Mouse (Mus musculus) c-Kit-positive CD71-positive TER-119-positive erythroid progenitor cells, embryonic 14.5 days (primary cell): ENCODE data around the gene Lgi1.

Experiments
- DNase-seq: peaks from one replicate; pipeline ENCODE4 v3.0.0-alpha.2; 2013; ENCODE audit warnings: low spot score

Gene Lgi1

DNA sequence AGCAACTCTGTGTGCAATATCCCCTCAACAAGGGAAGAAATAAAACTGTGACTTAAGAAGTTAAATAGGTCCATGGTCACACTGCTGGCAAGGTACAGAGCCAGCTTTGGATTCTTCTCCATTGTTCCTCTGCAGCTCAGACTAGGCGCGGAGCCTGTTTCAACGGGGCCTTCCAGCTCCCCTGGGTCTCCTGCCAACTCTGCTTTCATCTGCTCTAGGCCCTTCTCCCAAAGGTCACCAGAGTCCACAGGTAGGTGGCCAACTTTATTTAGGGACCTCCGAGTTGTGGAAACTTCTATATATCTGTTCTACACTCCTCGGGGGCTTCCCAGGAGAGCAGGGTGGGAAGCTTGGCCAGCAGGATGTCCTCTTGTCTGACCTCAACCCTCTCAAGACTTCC lies 3.0 kb upstream of the Lgi1 start:
- DNase-seq, result no peak

DNA sequence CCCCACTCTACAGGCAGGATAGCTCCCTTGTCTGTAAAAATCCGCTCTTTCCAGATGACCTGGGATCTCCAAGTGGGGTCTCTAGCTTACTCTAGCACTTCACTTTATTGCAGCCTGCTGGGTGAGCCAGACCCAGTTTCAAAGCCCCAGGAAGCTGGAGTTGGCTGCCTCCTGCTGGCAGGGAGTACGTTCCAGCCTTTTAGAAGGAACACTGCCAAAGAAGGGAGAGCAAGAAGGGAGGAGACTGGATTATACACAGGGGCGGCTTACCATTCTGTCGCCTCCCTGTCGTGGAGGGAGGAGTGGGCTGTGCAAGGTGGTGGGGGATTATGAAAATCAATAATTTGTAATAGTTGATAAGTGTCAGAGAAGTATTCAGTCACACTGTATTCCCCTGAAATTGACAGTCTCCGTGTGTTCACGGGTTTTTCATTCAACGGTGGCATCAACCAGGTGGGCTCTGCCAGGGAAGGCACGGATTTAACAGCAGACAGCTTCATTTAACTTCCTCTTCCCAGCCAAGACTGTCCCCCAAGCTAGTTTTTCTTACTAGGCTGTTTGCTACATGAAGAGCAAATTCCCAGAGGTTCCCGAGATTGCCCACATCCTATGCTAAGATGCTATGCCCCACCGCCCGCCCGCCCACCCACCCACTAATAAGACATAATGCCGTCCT lies 369 bp upstream of the Lgi1 start:
- no peak for DNase-seq

DNA sequence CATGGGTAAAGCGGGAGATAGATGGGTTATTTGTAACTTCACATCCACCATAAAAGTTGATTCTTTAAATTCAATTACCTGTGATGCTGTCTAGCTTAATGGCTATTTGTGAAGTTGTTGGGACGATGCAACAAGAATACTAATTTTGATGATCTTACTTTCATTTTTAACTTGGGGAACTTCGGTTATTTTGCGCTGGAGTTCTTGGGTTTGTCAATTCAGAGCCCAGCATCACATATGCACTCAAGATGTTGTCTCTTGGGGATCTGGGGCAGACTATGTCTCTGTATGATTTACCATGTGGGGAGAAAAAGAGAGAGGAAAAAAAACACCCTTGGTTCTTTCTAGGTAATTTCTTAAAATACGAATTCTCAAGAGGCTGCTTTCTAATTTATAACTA lies 1.4 kb downstream of the Lgi1 start:
- DNase-seq, result no peak

DNA sequence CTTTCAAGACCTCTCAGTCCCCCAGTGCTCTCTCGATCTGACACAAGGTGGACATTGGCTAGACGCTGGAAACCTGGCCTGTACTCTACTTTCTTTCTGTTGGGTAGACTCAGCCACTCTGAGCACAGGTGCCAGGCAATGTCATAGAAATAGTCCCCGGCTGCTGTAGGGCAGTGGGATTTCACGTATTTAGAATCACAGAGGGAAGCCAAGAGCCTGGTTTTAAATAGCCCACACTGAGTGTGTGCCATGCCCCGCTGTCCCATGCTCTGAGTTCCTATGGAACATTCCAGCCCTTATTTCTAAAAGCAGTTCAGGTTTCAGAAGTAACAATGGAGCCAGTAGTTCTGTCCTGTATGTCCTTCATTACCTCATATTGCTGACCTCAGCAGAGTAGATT lies 3.1 kb downstream of the Lgi1 start:
- no peak for DNase-seq

- DNase-seq, result no peak
These were observed 6.7 kb downstream of the Lgi1 start for GRCm38 (mm10) chr19:38271071-38271470.

DNA sequence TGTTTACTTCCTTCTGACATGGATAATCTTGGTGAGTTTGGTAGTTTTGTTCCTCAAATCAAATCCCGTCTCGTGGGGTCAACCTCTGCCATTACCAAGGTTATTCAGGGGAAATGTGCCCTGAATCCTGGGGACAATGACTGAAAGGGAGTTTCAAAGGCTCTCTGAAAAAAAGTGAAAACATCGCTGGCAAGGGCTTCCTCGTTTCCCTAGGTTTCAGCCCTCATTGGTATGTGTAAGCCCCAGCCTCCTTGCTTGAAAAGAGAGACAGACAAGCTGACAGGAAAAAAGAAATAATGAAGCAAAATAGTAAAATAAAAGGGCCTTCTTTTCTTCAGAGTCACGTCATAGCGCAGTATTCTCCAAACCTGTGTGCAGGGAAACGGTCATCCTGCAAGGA lies 9.5 kb downstream of the Lgi1 start:
- DNase-seq, result no peak

GRCm38 (mm10) chr19:38274747-38275421 lies 10.5 kb downstream of the Lgi1 start:
- DNase-seq, result no peak

GRCm38 (mm10) chr19:38276226-38276625 lies 11.9 kb downstream of the Lgi1 start:
- no peak for DNase-seq

DNA sequence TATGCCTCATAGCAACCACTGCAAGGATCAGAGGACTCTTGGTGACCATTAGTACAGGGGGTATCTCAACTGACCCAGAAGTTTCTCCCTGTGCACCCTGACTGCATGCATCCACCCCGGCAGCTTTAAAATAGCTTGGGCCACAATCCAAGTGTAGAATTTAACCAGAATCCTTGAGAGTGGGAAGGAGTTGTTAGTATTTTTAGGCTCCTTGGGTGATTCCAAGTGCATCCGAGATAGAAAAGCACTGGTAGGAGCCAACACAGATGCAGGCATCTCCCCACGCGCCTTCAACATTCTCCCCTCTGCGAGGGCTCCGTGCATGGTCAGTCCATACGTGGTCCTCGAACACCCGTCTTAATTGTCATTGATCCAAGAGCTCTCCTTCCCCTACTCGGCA lies 15.9 kb downstream of the Lgi1 start:
- DNase-seq, result no peak

DNA sequence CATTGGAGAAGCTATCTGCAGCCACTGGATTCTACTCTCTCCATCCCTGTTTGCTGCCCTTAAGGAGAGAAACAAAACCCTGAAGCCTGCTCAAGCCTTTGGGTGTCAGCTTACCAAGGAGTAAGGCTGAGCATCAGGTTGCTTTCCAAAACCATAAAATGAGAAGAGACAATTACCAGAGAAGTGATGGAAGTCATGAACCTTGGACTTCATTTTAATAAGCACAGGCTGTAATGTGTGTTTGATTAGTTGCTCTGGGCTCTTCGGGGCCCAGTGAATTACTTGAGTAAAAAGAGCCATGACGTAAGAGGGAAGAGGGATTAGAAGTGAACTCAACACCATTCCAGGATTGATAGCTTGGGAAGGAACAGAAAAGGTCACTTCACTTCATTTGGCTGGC lies 18.1 kb downstream of the Lgi1 start:
- DNase-seq, result no peak

- no peak for DNase-seq
These were observed 24.2 kb downstream of the Lgi1 start for GRCm38 (mm10) chr19:38288556-38288955.

- no peak for DNase-seq
These were observed 27.1 kb downstream of the Lgi1 start for GRCm38 (mm10) chr19:38291432-38291831.

GRCm38 (mm10) chr19:38298018-38298626 lies 33.8 kb downstream of the Lgi1 start:
- DNase-seq, result no peak

GRCm38 (mm10) chr19:38308116-38308515 lies 43.8 kb downstream of the Lgi1 start:
- no peak for DNase-seq

GRCm38 (mm10) chr19:38315099-38315498 lies 50.8 kb downstream of the Lgi1 start:
- no peak for DNase-seq

- no peak for DNase-seq
These were observed 52.4 kb downstream of the Lgi1 start for GRCm38 (mm10) chr19:38316602-38317313.

DNA sequence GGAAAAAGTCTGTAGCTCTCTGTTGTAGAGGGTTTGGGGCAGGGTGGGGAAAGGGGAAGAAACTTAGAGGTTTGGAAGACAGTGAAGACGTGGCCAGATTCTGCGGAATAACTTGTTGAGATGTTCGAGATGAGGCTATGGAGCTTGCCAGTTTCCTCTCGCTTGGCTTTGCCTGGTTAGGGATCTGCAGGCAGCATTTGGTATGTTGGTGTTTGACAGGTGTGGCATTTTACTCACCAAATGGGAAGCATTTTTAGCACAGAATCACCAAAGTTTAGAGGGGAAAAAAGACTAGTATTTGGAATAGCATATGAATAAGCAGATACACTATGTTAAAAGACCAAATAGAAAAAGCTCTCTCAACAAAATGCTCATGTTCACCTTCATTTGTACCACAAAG lies 54.0 kb downstream of the Lgi1 start:
- DNase-seq, result no peak

DNA sequence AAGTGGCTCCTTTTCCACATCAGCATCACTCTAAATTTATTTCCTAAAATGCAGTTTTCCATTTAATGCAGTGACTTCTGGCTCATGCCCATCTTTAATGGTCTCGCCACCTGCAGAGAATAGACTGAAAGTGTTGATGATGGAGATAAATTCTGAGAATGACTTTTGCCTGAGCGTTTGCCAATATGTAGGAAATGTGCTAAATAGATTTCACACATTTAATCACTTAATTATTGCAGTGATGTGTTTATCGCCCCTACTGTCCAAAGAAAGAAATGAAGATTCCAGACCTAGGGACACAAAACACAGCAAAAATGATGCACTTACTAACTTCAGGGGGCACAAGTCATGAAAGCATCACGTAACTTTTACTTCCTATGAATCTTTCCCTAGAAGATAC lies 54.8 kb downstream of the Lgi1 start:
- no peak for DNase-seq

DNA sequence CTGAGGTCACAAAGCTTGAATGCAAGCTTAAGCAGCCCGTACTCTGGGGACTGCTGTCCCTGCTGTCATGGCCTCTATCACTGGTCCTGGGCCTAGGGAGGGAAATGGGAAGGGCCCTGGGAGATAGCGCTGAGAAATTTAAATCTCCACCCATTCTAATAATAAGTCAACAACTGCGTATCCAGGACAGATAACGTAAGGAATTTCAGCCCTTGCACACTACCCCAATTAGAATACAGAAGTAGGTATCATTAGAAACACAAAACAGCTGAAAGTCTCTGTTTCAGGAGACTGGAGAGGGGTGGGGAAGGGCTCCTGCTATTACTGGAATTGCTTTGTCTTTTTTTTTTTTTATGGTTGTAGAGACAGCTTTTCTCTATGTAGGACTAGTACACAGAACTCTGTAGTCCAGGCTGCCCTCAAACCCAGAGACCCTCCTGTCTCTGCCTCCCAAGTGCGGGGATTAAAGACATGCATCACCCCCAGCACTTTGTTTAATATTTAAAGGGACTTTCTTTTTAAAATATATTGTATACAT lies 56.4 kb downstream of the Lgi1 start:
- DNase-seq, result no peak

GRCm38 (mm10) chr19:38323726-38324125 lies 59.4 kb downstream of the Lgi1 start:
- DNase-seq, result no peak

- no peak for DNase-seq
These were observed 60.1 kb downstream of the Lgi1 start for GRCm38 (mm10) chr19:38324147-38325028.

- no peak for DNase-seq
These were observed 60.7 kb downstream of the Lgi1 start for GRCm38 (mm10) chr19:38325029-38325398.
